Mouse (Mus musculus): Measurements from ENCODE around the gene Cd6. TPM values are rescaled to one million over a fixed set of nuclear protein-coding genes. Genes with fewer than 3 reads are reported as not detected.

Gene Cd6
- polyA plus RNA-seq, 1 experiment from 2014 or later = 0.60 TPM

- no peak overlapping the region for H3K4me3 ChIP-seq
- no peaks in the 10 kb centered on the region for H3K9me3 ChIP-seq
- no peaks in the 10 kb centered on the region for H3K27me3 ChIP-seq
- H3K4me1 ChIP-seq = no peaks in the 10 kb centered on the region
- no peak overlapping the region for H3K9ac ChIP-seq
- no peak overlapping the region for H3K27ac ChIP-seq
- WGBS = 45% methylated on average over 3 of the region's 3 CpGs
- no peak overlapping the region for H3K4me2 ChIP-seq
- ATAC-seq (ENCODE audit: borderline replicate concordance, extremely low read depth, low FRiP score, low TSS enrichment) = no peak
- no peaks in the 10 kb centered on the region for H3K36me3 ChIP-seq
Measured at GRCm38 (mm10) chr19:10793044-10793443, 36.8 kb downstream of the Cd6 start.

DNA sequence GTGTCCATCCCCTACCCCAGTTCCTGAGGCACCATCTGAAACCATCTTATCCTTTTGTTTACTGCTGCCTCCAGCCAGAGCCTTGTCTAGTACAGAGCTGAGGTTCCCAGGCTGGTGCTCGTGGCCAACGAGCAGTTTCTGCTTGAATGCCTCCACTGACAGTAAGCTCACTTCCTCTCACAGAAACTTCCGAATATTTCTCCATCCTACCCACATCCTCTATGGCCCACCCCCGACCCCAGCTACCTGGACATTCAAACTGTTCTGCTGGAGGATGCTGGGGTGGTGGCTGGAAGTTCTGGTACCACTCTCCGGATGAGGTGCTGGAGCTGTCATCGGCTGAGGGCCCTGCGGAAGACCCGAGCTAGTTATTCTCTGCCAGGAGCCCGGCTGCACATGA lies 39.5 kb downstream of the Cd6 start:
- no peak overlapping the region for H3K9ac ChIP-seq
- no peak overlapping the region for H3K4me2 ChIP-seq
- H3K4me3 ChIP-seq = no peak overlapping the region
- H3K4me1 ChIP-seq = no peaks in the 10 kb centered on the region
- H3K36me3 ChIP-seq = no peaks in the 10 kb centered on the region
- H3K27ac ChIP-seq = no peak overlapping the region
- H3K27me3 ChIP-seq = no peaks in the 10 kb centered on the region
- no peak for ATAC-seq (ENCODE audit: borderline replicate concordance, extremely low read depth, low FRiP score, low TSS enrichment)
- WGBS = 70% methylated on average over 9 of the region's 9 CpGs
- H3K9me3 ChIP-seq = no peaks in the 10 kb centered on the region

DNA sequence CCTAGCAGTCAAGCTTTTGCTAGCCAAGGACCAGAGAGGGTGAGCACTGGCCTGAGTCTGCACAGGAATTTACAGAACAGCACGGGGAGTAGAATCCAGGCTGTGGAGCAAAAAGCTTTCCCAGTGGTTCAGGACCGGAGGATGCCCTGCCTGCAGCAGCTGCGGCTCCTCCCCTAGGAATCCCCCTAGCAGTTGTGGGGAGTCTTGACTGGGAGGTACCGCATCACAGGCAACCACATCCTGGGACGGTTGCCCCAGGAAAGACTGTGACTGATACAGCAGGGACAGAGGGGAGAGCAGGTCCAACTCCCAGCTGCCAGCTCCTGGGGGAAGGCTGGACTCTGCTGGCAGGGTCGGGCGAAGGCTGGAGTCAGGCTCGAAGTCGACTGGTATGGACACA lies 41.6 kb downstream of the Cd6 start:
- H3K4me3 ChIP-seq = no peak overlapping the region
- no peak for ATAC-seq (ENCODE audit: borderline replicate concordance, extremely low read depth, low FRiP score, low TSS enrichment)
- no peaks in the 10 kb centered on the region for H3K27me3 ChIP-seq
- no peak overlapping the region for H3K9ac ChIP-seq
- H3K36me3 ChIP-seq = no peaks in the 10 kb centered on the region
- no peaks in the 10 kb centered on the region for H3K9me3 ChIP-seq
- H3K4me1 ChIP-seq = no peaks in the 10 kb centered on the region
- H3K4me2 ChIP-seq = no peak overlapping the region
- WGBS = 78% methylated on average over 9 of the region's 9 CpGs
- H3K27ac ChIP-seq = no peak overlapping the region

GRCm38 (mm10) chr19:10787406-10787805 lies 42.5 kb downstream of the Cd6 start:
- Histone ChIP-seq H3K36me3 (no peaks in the 10 kb centered on the region), H3K27me3 (no peaks in the 10 kb centered on the region), H3K4me1 (no peaks in the 10 kb centered on the region), H3K4me3 (no peak overlapping the region), H3K27ac (no peak overlapping the region), H3K4me2 (no peak overlapping the region), H3K9ac (no peak overlapping the region), H3K9me3 (no peaks in the 10 kb centered on the region)
- no peak for ATAC-seq (ENCODE audit: borderline replicate concordance, extremely low read depth, low FRiP score, low TSS enrichment)
- WGBS = 79% methylated on average over 4 of the region's 4 CpGs

GRCm38 (mm10) chr19:10786753-10787152 lies 43.1 kb downstream of the Cd6 start:
- no peaks in the 10 kb centered on the region for H3K9me3 ChIP-seq
- H3K4me1 ChIP-seq = no peaks in the 10 kb centered on the region
- WGBS = 69% methylated on average over 6 of the region's 6 CpGs
- H3K9ac ChIP-seq = no peak overlapping the region
- ATAC-seq (ENCODE audit: borderline replicate concordance, extremely low read depth, low FRiP score, low TSS enrichment) = no peak
- no peak overlapping the region for H3K27ac ChIP-seq
- H3K4me2 ChIP-seq = no peak overlapping the region
- no peaks in the 10 kb centered on the region for H3K27me3 ChIP-seq
- H3K36me3 ChIP-seq = no peaks in the 10 kb centered on the region
- H3K4me3 ChIP-seq = no peak overlapping the region

DNA sequence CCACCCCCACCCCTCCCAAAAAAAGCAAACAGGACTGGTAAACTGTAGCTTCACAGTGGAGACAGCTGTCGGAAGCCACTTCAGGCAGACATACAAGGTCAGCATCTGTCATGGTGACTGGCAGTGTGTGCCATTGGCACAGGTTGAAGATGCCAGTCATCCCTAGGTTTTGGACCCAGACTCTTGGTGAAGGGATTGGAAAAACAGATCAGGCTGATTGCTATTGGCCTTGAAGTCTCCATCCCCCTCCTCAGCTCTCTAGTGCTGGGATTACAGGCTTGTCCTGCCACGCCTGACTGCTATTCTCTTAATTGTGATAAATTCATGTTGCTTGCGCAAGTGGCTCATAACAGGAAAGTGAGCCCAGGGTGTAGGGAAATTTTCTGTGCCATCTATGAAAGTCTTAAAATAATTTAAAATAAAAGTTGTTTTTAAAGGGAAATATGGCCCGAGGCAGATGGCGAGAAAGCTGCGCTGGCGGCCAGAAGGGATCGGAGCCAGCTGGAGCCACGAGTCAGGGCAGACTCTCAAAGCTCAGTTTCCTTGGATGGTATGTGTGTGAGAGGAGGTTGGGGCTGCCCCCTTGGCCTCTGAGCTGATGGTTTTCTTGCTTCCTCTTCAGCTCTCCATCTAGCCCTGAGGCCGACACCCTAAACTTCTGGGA lies 44.9 kb downstream of the Cd6 start:
- Histone ChIP-seq H3K36me3 (no peaks in the 10 kb centered on the region), H3K27me3 (no peaks in the 10 kb centered on the region), H3K9ac (no peak overlapping the region), H3K27ac (no peak overlapping the region), H3K4me3 (no peak overlapping the region), H3K4me1 (no peaks in the 10 kb centered on the region), H3K4me2 (no peak overlapping the region), H3K9me3 (no peaks in the 10 kb centered on the region)
- 60% methylated on average over 10 of the region's 10 CpGs for WGBS
- ATAC-seq (ENCODE audit: borderline replicate concordance, extremely low read depth, low FRiP score, low TSS enrichment) = no peak

GRCm38 (mm10) chr19:10784061-10784460 lies 45.8 kb downstream of the Cd6 start:
- Histone ChIP-seq H3K27me3 (no peaks in the 10 kb centered on the region), H3K4me2 (no peak overlapping the region)
- 44% methylated on average over 3 of the region's 3 CpGs for WGBS

DNA sequence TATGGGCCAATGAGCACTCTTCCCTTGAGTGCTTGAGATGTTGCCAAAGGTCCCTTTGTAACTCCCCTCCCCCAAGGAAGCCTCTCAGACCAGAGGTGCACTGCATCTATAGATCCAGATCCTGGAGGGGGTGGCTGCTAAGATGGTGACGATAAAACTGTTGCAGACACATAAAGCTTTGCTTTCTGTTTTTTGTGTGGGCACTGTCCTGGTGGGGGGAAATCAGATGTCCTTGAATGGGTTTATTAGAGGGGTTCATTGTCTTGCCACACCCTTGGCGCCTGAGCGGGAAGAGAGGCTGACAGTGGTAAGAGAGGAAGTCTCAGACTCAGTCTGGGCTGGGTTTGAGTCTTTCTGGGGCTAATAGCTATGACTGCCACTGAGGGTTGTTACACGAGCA lies 46.7 kb downstream of the Cd6 start:
- no peaks in the 10 kb centered on the region for H3K4me1 ChIP-seq
- no peaks in the 10 kb centered on the region for H3K36me3 ChIP-seq
- H3K9me3 ChIP-seq = no peaks in the 10 kb centered on the region
- ATAC-seq (ENCODE audit: borderline replicate concordance, extremely low read depth, low FRiP score, low TSS enrichment) = no peak
- H3K27me3 ChIP-seq = no peaks in the 10 kb centered on the region
- no peak overlapping the region for H3K4me3 ChIP-seq
- no peak overlapping the region for H3K4me2 ChIP-seq
- H3K27ac ChIP-seq = no peak overlapping the region
- 73% methylated on average over 4 of the region's 4 CpGs for WGBS
- H3K9ac ChIP-seq = no peak overlapping the region

More at GRCm38 (mm10) chr19:10784061-10784460, 45.8 kb downstream of the Cd6 start:
- H3K27ac ChIP-seq = no peak overlapping the region
- no peak overlapping the region for H3K9ac ChIP-seq
- H3K4me1 ChIP-seq = no peaks in the 10 kb centered on the region
- H3K36me3 ChIP-seq = no peaks in the 10 kb centered on the region
- H3K9me3 ChIP-seq = no peaks in the 10 kb centered on the region
- ATAC-seq (ENCODE audit: borderline replicate concordance, extremely low read depth, low FRiP score, low TSS enrichment) = no peak
- H3K4me3 ChIP-seq = no peak overlapping the region

DNA sequence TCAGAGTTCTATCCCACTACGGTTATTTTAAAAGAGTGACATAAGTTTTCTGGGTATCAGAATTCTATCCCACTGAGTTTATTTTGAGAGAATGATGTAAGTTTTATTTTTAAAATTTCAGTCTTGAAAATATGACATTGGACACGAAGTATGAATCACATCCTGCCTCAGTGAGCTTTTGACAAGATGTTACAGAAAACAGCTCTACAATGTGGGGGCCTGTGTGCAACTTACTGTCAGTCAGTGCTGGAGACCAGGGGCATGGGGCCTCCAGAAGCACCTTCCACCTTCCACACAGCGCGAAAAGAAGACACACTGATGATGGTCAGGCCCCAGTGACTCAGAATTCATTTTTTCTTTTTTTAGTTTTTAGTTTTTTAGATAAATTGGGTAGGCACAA lies 48.2 kb downstream of the Cd6 start:
- WGBS = 75% methylated on average over 4 of the region's 4 CpGs
- H3K27me3 ChIP-seq = no peaks in the 10 kb centered on the region
- H3K9ac ChIP-seq = no peak overlapping the region
- no peak for ATAC-seq (ENCODE audit: borderline replicate concordance, extremely low read depth, low FRiP score, low TSS enrichment)
- no peaks in the 10 kb centered on the region for H3K9me3 ChIP-seq
- no peak overlapping the region for H3K4me3 ChIP-seq
- no peak overlapping the region for H3K27ac ChIP-seq
- H3K4me1 ChIP-seq = no peaks in the 10 kb centered on the region
- no peaks in the 10 kb centered on the region for H3K36me3 ChIP-seq
- H3K4me2 ChIP-seq = no peak overlapping the region

- Histone ChIP-seq H3K27ac (no peak overlapping the region), H3K4me1 (no peaks in the 10 kb centered on the region), H3K4me2 (no peak overlapping the region), H3K4me3 (no peak overlapping the region), H3K27me3 (no peaks in the 10 kb centered on the region), H3K9ac (no peak overlapping the region), H3K36me3 (no peaks in the 10 kb centered on the region), H3K9me3 (no peaks in the 10 kb centered on the region)
- no peak for ATAC-seq (ENCODE audit: borderline replicate concordance, extremely low read depth, low FRiP score, low TSS enrichment)
- 83% methylated on average over 4 of the region's 4 CpGs for WGBS
Measured at GRCm38 (mm10) chr19:10776906-10777305, 53.0 kb downstream of the Cd6 start.

- 92% methylated on average over 6 of the region's 6 CpGs for WGBS
- H3K27me3 ChIP-seq = no peaks in the 10 kb centered on the region
- H3K9me3 ChIP-seq = no peaks in the 10 kb centered on the region
- H3K36me3 ChIP-seq = no peaks in the 10 kb centered on the region
- ATAC-seq (ENCODE audit: borderline replicate concordance, extremely low read depth, low FRiP score, low TSS enrichment) = no peak
- H3K9ac ChIP-seq = no peak overlapping the region
- no peak overlapping the region for H3K27ac ChIP-seq
- no peaks in the 10 kb centered on the region for H3K4me1 ChIP-seq
- no peak overlapping the region for H3K4me2 ChIP-seq
- H3K4me3 ChIP-seq = no peak overlapping the region
Measured at GRCm38 (mm10) chr19:10774141-10774540, 55.7 kb downstream of the Cd6 start.

DNA sequence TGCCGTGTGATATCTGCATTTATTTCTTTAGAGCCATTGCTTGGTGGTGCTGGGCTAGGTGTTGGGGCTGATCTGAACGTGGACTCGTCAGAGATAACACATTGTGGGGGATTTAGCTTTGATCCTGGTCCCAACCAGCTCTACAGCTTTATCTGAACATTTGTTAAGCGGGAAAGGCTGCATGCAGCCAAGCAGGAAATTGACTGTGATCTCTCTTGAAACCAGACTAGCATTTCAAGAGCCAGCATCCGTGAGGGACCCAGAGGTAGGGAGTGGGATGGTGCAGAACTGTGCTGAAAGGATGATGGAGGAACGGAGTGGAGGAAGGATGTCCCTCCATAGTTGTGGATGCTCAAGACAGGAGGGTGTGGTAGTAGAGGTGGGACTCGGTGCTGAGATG lies 56.5 kb downstream of the Cd6 start:
- WGBS = 56% methylated on average over 7 of the region's 7 CpGs
- Histone ChIP-seq H3K9me3 (no peaks in the 10 kb centered on the region), H3K4me1 (no peaks in the 10 kb centered on the region), H3K4me3 (no peak overlapping the region), H3K4me2 (no peak overlapping the region), H3K27me3 (no peaks in the 10 kb centered on the region), H3K9ac (no peak overlapping the region), H3K27ac (no peak overlapping the region), H3K36me3 (no peaks in the 10 kb centered on the region)
- ATAC-seq (ENCODE audit: borderline replicate concordance, extremely low read depth, low FRiP score, low TSS enrichment) = no peak

- no peak for ATAC-seq (ENCODE audit: borderline replicate concordance, extremely low read depth, low FRiP score, low TSS enrichment)
- H3K9me3 ChIP-seq = no peaks in the 10 kb centered on the region
- H3K36me3 ChIP-seq = no peaks in the 10 kb centered on the region
- H3K27ac ChIP-seq = no peak overlapping the region
- no peaks in the 10 kb centered on the region for H3K27me3 ChIP-seq
- H3K4me3 ChIP-seq = no peak overlapping the region
- H3K4me1 ChIP-seq = no peaks in the 10 kb centered on the region
- 89% methylated on average over 10 of the region's 10 CpGs for WGBS
- H3K4me2 ChIP-seq = no peak overlapping the region
- H3K9ac ChIP-seq = no peak overlapping the region
Measured at GRCm38 (mm10) chr19:10772866-10773265, 57.0 kb downstream of the Cd6 start.
